ENCODE assay signal across 24 mouse cellular contexts in genomic region chr6:138682959-138683358, GRCm38 (mm10). TPM values are rescaled to one million over a fixed set of nuclear protein-coding genes. Genes with fewer than 3 reads are reported as not detected.
"Had no signal": no experiment of that assay in that cellular context is flagged by ENCODE, and none has a peak within 500 bp of the region (broad histone marks: within the 10 kb centered on the region; RNA-seq: fewer than 3 reads in every experiment).

No protein-coding gene starts in this region.

- H3K27ac ChIP-seq: liver, embryonic 14.5 days; midbrain, embryonic 13.5 days; neural tube, embryonic 13.5 days; neural tube, embryonic 15.5 days had no signal

- H3K36me3 ChIP-seq: midbrain, embryonic 13.5 days; neural tube, embryonic 13.5 days; neural tube, embryonic 15.5 days had no signal

- H3K4me1 ChIP-seq: midbrain, embryonic 13.5 days; neural tube, embryonic 13.5 days; neural tube, embryonic 15.5 days had no signal

- H3K4me2 ChIP-seq: lung, embryonic 14.5 days; midbrain, embryonic 13.5 days; neural tube, embryonic 13.5 days; neural tube, embryonic 15.5 days had no signal

- DNase-seq: lung, adult 18-20 months; lung, embryonic 14.5 days; lung, postnatal 10 days; lung, postnatal 4 days; retina, postnatal 1 day; right cerebral cortex, adult 18-20 months; right cerebral cortex, postnatal 25 days; right cerebral cortex, postnatal 4 days; spleen, adult 18-20 months; thymus, adult 18-20 months; thymus, postnatal 14 days; thymus, postnatal 36 days had no signal

- H3K4me3 ChIP-seq: midbrain, embryonic 13.5 days; myocyte; neural tube, embryonic 13.5 days; neural tube, embryonic 15.5 days had no signal

- H3K9me3 ChIP-seq: midbrain, embryonic 13.5 days; neural tube, embryonic 13.5 days; neural tube, embryonic 15.5 days had no signal

- H3K27me3 ChIP-seq: midbrain, embryonic 13.5 days; neural tube, embryonic 13.5 days; neural tube, embryonic 15.5 days had no signal

- H3K9ac ChIP-seq: liver, embryonic 14.5 days; lung, embryonic 14.5 days; midbrain, embryonic 13.5 days; neural tube, embryonic 13.5 days; neural tube, embryonic 15.5 days had no signal

- ATAC-seq: midbrain, embryonic 13.5 days had no signal

RNA-seq across cellular contexts. Expression of gene Igbp1b, which starts 24.6 kb away (rescaled TPM):
- polyA plus RNA-seq: liver, embryonic 14.5 days; liver, embryonic 16.5 days; lung, embryonic 14.5 days; lung, embryonic 16.5 days; midbrain, embryonic 13.5 days; myocyte; neural tube, embryonic 11.5 days; neural tube, embryonic 13.5 days; neural tube, embryonic 15.5 days; small intestine, adult 2 months; stomach, embryonic 14.5 days; stomach, embryonic 16.5 days; thymus, postnatal 0 days had no signal
